Mouse (Mus musculus): Measurements from ENCODE around the gene Kcng3. TPM values are rescaled to one million over a fixed set of nuclear protein-coding genes. Genes with fewer than 3 reads are reported as not detected.

The Kcng3 gene
- polyA plus RNA-seq, 1 experiment from 2014 or later: 0.19 TPM

- Histone ChIP-seq H3K4me1 (replicated peaks; ENCODE audit: control insufficient read depth, insufficient read depth, low read length) (peaks cover 10% of the 10 kb centered on the region), H3K9me3 (ENCODE audit: control insufficient read depth, low read length) (no peaks in the 10 kb centered on the region), H3K4me3 (ENCODE audit: low read depth, low read length) (no peak overlapping the region), H3K9ac (ENCODE audit: low read depth, low read length) (no peak overlapping the region), H3K4me2 (no peak overlapping the region), H3K36me3 (ENCODE audit: control insufficient read depth, insufficient read depth, low read length) (no peaks in the 10 kb centered on the region), H3K27me3 (replicated peaks; ENCODE audit: control insufficient read depth, insufficient read depth, low read length) (peaks cover 3% of the 10 kb centered on the region), H3K27ac (ENCODE audit: low read depth, low read length) (no peak overlapping the region)
- WGBS: 68% methylated on average over 2 of the region's 2 CpGs
- DNase-seq (ENCODE audit: low spot score) (no peak), ATAC-seq (replicated peaks; ENCODE audit: low FRiP score) (no peak)
Observed at GRCm38 (mm10) chr17:83637393-83637792, 5.7 kb upstream of the Kcng3 start.

GRCm38 (mm10) chr17:83636443-83636842 lies 4.7 kb upstream of the Kcng3 start:
- Histone ChIP-seq H3K9me3 (ENCODE audit: control insufficient read depth, low read length) (no peaks in the 10 kb centered on the region), H3K4me2 (no peak overlapping the region), H3K27me3 (replicated peaks; ENCODE audit: control insufficient read depth, insufficient read depth, low read length) (peaks cover 13% of the 10 kb centered on the region), H3K9ac (ENCODE audit: low read depth, low read length) (no peak overlapping the region), H3K36me3 (ENCODE audit: control insufficient read depth, insufficient read depth, low read length) (no peaks in the 10 kb centered on the region), H3K4me1 (replicated peaks; ENCODE audit: control insufficient read depth, insufficient read depth, low read length) (peaks cover 19% of the 10 kb centered on the region), H3K4me3 (ENCODE audit: low read depth, low read length) (no peak overlapping the region), H3K27ac (ENCODE audit: low read depth, low read length) (no peak overlapping the region)
- WGBS: 69% methylated on average over 7 of the region's 7 CpGs
- DNase-seq (ENCODE audit: low spot score): no peak
- no peak for ATAC-seq (replicated peaks; ENCODE audit: low FRiP score)

- no peaks in the 10 kb centered on the region for H3K36me3 ChIP-seq (ENCODE audit: control insufficient read depth, insufficient read depth, low read length)
- no peaks in the 10 kb centered on the region for H3K9me3 ChIP-seq (ENCODE audit: control insufficient read depth, low read length)
- H3K4me2 ChIP-seq: peak overlapping the region; percentile 99
- peak overlapping the region; percentile 69 for H3K4me3 ChIP-seq (ENCODE audit: low read depth, low read length)
- peaks cover 22% of the 10 kb centered on the region for H3K4me1 ChIP-seq (replicated peaks; ENCODE audit: control insufficient read depth, insufficient read depth, low read length)
- ATAC-seq (replicated peaks; ENCODE audit: low FRiP score) (peak; percentile 39; the same call in 1 of the 2 replicates), DNase-seq (ENCODE audit: low spot score) (peak; percentile 69)
- peaks cover 46% of the 10 kb centered on the region for H3K27me3 ChIP-seq (replicated peaks; ENCODE audit: control insufficient read depth, insufficient read depth, low read length)
- no peak overlapping the region for H3K27ac ChIP-seq (ENCODE audit: low read depth, low read length)
- peak overlapping the region; percentile 13 for H3K9ac ChIP-seq (ENCODE audit: low read depth, low read length)
- 3% methylated on average over 24 of the region's 24 CpGs for WGBS
Observed at GRCm38 (mm10) chr17:83632653-83633570, 1.2 kb upstream of the Kcng3 start.

GRCm38 (mm10) chr17:83630787-83631678 lies 662 bp downstream of the Kcng3 start:
- Histone ChIP-seq H3K27me3 (replicated peaks; ENCODE audit: control insufficient read depth, insufficient read depth, low read length) (peaks cover 58% of the 10 kb centered on the region), H3K4me3 (ENCODE audit: low read depth, low read length) (peak overlapping the region; percentile 69), H3K4me1 (replicated peaks; ENCODE audit: control insufficient read depth, insufficient read depth, low read length) (peaks cover 22% of the 10 kb centered on the region), H3K9ac (ENCODE audit: low read depth, low read length) (peak overlapping the region; percentile 55), H3K4me2 (peak overlapping the region; percentile 99), H3K27ac (ENCODE audit: low read depth, low read length) (no peak overlapping the region), H3K9me3 (ENCODE audit: control insufficient read depth, low read length) (no peaks in the 10 kb centered on the region), H3K36me3 (ENCODE audit: control insufficient read depth, insufficient read depth, low read length) (no peaks in the 10 kb centered on the region)
- ATAC-seq (replicated peaks; ENCODE audit: low FRiP score): peak; percentile 54
- 1% methylated on average over 96 of the region's 109 CpGs for WGBS
- peak; percentile 57 for DNase-seq (ENCODE audit: low spot score)

GRCm38 (mm10) chr17:83613907-83614306 lies 17.8 kb downstream of the Kcng3 start:
- no peak for DNase-seq (ENCODE audit: low spot score)
- ATAC-seq (replicated peaks; ENCODE audit: low FRiP score): no peak
- Histone ChIP-seq H3K9me3 (ENCODE audit: control insufficient read depth, low read length) (no peaks in the 10 kb centered on the region), H3K36me3 (ENCODE audit: control insufficient read depth, insufficient read depth, low read length) (no peaks in the 10 kb centered on the region), H3K27ac (ENCODE audit: low read depth, low read length) (no peak overlapping the region), H3K9ac (ENCODE audit: low read depth, low read length) (no peak overlapping the region), H3K4me3 (ENCODE audit: low read depth, low read length) (no peak overlapping the region), H3K4me1 (replicated peaks; ENCODE audit: control insufficient read depth, insufficient read depth, low read length) (no peaks in the 10 kb centered on the region), H3K27me3 (replicated peaks; ENCODE audit: control insufficient read depth, insufficient read depth, low read length) (no peaks in the 10 kb centered on the region), H3K4me2 (0 out of 2 replicates have a peak overlapping the region, but pooled peaks have one; percentile 11)
- 46% methylated on average over 11 of the region's 11 CpGs for WGBS

- H3K4me1 ChIP-seq (replicated peaks; ENCODE audit: control insufficient read depth, insufficient read depth, low read length): no peaks in the 10 kb centered on the region
- WGBS: 73% methylated on average over 4 of the region's 4 CpGs
- no peak overlapping the region for H3K27ac ChIP-seq (ENCODE audit: low read depth, low read length)
- DNase-seq (ENCODE audit: low spot score) (no peak), ATAC-seq (replicated peaks; ENCODE audit: low FRiP score) (no peak)
- no peaks in the 10 kb centered on the region for H3K27me3 ChIP-seq (replicated peaks; ENCODE audit: control insufficient read depth, insufficient read depth, low read length)
- H3K4me2 ChIP-seq: no peak overlapping the region
- no peak overlapping the region for H3K9ac ChIP-seq (ENCODE audit: low read depth, low read length)
- H3K9me3 ChIP-seq (ENCODE audit: control insufficient read depth, low read length): no peaks in the 10 kb centered on the region
- no peaks in the 10 kb centered on the region for H3K36me3 ChIP-seq (ENCODE audit: control insufficient read depth, insufficient read depth, low read length)
- no peak overlapping the region for H3K4me3 ChIP-seq (ENCODE audit: low read depth, low read length)
Observed at GRCm38 (mm10) chr17:83609532-83609931, 22.2 kb downstream of the Kcng3 start.

- no peaks in the 10 kb centered on the region for H3K27me3 ChIP-seq (replicated peaks; ENCODE audit: control insufficient read depth, insufficient read depth, low read length)
- DNase-seq (ENCODE audit: low spot score) (no peak), ATAC-seq (replicated peaks; ENCODE audit: low FRiP score) (no peak)
- no peaks in the 10 kb centered on the region for H3K9me3 ChIP-seq (ENCODE audit: control insufficient read depth, low read length)
- no peak overlapping the region for H3K4me3 ChIP-seq (ENCODE audit: low read depth, low read length)
- H3K4me2 ChIP-seq: no peak overlapping the region
- H3K4me1 ChIP-seq (replicated peaks; ENCODE audit: control insufficient read depth, insufficient read depth, low read length): no peaks in the 10 kb centered on the region
- no peak overlapping the region for H3K9ac ChIP-seq (ENCODE audit: low read depth, low read length)
- 84% methylated on average over 12 of the region's 12 CpGs for WGBS
- no peak overlapping the region for H3K27ac ChIP-seq (ENCODE audit: low read depth, low read length)
- no peaks in the 10 kb centered on the region for H3K36me3 ChIP-seq (ENCODE audit: control insufficient read depth, insufficient read depth, low read length)
Observed at GRCm38 (mm10) chr17:83600976-83601375, 30.7 kb downstream of the Kcng3 start.

GRCm38 (mm10) chr17:83595966-83596365 lies 35.7 kb downstream of the Kcng3 start:
- H3K4me3 ChIP-seq (ENCODE audit: low read depth, low read length): no peak overlapping the region
- H3K4me2 ChIP-seq: no peak overlapping the region
- no peak for DNase-seq (ENCODE audit: low spot score)
- H3K36me3 ChIP-seq (ENCODE audit: control insufficient read depth, insufficient read depth, low read length): no peaks in the 10 kb centered on the region
- no peak overlapping the region for H3K27ac ChIP-seq (ENCODE audit: low read depth, low read length)
- no peaks in the 10 kb centered on the region for H3K27me3 ChIP-seq (replicated peaks; ENCODE audit: control insufficient read depth, insufficient read depth, low read length)
- ATAC-seq (replicated peaks; ENCODE audit: low FRiP score): no peak
- no peak overlapping the region for H3K9ac ChIP-seq (ENCODE audit: low read depth, low read length)
- 75% methylated on average over 7 of the region's 7 CpGs for WGBS
- no peaks in the 10 kb centered on the region for H3K4me1 ChIP-seq (replicated peaks; ENCODE audit: control insufficient read depth, insufficient read depth, low read length)
- no peaks in the 10 kb centered on the region for H3K9me3 ChIP-seq (ENCODE audit: control insufficient read depth, low read length)

All from liver, embryonic 11.5 days (tissue).